Mouse (Mus musculus) intestine, postnatal 0 days (tissue): ENCODE data around the gene Gm884. TPM values are rescaled to one million over a fixed set of nuclear protein-coding genes. Genes with fewer than 3 reads are reported as not detected.

Source experiments
- ATAC-seq: fragments of 200-750 bp; cut with Nextera tagmentation; 2 replicates; pipeline ENCODE4 v1.8.0; 2017; ENCODE audit warnings: mild to moderate bottlenecking, moderate TSS enrichment, moderate library complexity
- H3K27ac ChIP-seq: fragments of 300-500 bp; sonication (generic); 2 replicates; pipeline ENCODE4 v1.5.1; 2014; ENCODE audit warnings: mild to moderate bottlenecking, low read depth, low read length, moderate library complexity
- H3K27me3 ChIP-seq: fragments of 300-500 bp; sonication (generic); replicated peaks from 2 replicates; pipeline ENCODE4 v1.6.1; 2014; ENCODE audit warnings: low read length, mixed read lengths; ENCODE audit not compliant: control insufficient read depth, insufficient read depth
- H3K36me3 ChIP-seq: fragments of 300-500 bp; sonication (generic); 2 replicates; pipeline ENCODE4 v1.6.1; 2014; ENCODE audit warnings: mild to moderate bottlenecking, moderate library complexity; ENCODE audit not compliant: control insufficient read depth, insufficient read depth
- H3K4me1 ChIP-seq: fragments of 300-500 bp; sonication (generic); replicated peaks from 2 replicates; pipeline ENCODE4 v1.6.1; 2014; ENCODE audit warnings: antibody characterized with exemption, low read length, mixed read lengths; ENCODE audit not compliant: control insufficient read depth, insufficient read depth
- H3K4me2 ChIP-seq: fragments of 300-500 bp; sonication (generic); replicated peaks from 2 replicates; pipeline ENCODE4 v1.6.1; 2014; ENCODE audit warnings: low read depth, mild to moderate bottlenecking, moderate library complexity
- H3K4me3 ChIP-seq: fragments of 300-500 bp; sonication (generic); 2 replicates; pipeline ENCODE4 v1.5.1; 2014; ENCODE audit warnings: low read depth, low read length
- H3K9ac ChIP-seq: fragments of 300-500 bp; sonication (generic); 2 replicates; pipeline ENCODE4 v1.6.1; 2014; ENCODE audit warnings: mild to moderate bottlenecking, low read depth, low read length
- H3K9me3 ChIP-seq: fragments of 300-500 bp; sonication (generic); 2 replicates; pipeline ENCODE4 v1.6.1; 2016; ENCODE audit warnings: mixed run types; ENCODE audit not compliant: control insufficient read depth
- CTCF ChIP-seq: sonication (generic); IDR thresholded peaks from 2 replicates; pipeline ENCODE4 v1.5.1; 2016; ENCODE audit warnings: low read depth, mild to moderate bottlenecking, control low read depth, antibody characterized with exemption, moderate library complexity
- WGBS: fragments of 180-500 bp; shearing (Covaris S2); extraction: QIAGEN DNeasy Blood & Tissue Kit; methylation state at CpG from one replicate; pipeline ENCODE4 v1.1.7; 2014; 5-methylcytosine and 5-hydroxymethylcytosine counted together
- polyA plus RNA-seq: library from polyadenylated mRNA; unstranded; fragments of >200 nt; fragmentation: Nextera tagmentation; extraction: Ambion mirVana; gene quantifications from 2 replicates; pipeline ENCODE4 v1.2.1, GENCODE M21; 2015

Gm884 gene
- polyA plus RNA-seq, 1 experiment from 2014 or later, result not detected

DNA sequence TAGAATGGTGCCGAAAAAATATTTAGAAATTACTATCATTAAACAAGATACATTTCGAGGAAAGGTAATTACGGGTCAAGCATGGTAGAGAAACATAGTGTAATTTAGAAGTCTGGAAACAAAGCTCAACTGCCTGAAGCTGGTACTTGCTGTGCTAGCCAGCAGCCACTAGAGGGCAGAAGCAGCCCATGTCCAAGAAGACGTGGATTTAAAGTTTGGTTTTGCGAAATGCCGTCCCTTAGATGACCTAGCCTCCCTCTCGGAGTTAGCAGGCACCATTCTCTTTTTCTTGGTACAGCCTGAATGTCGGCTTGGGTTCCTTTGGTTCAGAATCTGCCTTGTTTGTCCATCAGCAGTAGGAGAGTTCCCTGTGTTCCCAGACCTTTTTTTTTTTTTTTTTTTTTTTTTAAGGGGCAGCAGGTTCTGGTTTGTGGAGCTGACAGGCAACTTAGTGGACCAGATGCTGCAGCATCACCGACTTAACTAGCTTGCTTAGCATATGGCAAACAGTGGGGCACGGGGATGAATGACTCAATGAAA is 18.5 kb upstream of the Gm884 start:
- Histone ChIP-seq H3K4me3 (no peak overlapping the region), H3K27ac (no peak overlapping the region), H3K4me1 (no peaks in the 10 kb centered on the region), H3K4me2 (no peak overlapping the region), H3K9me3 (no peaks in the 10 kb centered on the region), H3K9ac (no peak overlapping the region), H3K27me3 (peaks cover 12% of the 10 kb centered on the region; the same call in 1 of the 2 replicates), H3K36me3 (no peaks in the 10 kb centered on the region)
- TF ChIP-seq CTCF, result peak; percentile 97
- ATAC-seq, result no peak
- 2% methylated on average over 10 of the region's 10 CpGs for WGBS

DNA sequence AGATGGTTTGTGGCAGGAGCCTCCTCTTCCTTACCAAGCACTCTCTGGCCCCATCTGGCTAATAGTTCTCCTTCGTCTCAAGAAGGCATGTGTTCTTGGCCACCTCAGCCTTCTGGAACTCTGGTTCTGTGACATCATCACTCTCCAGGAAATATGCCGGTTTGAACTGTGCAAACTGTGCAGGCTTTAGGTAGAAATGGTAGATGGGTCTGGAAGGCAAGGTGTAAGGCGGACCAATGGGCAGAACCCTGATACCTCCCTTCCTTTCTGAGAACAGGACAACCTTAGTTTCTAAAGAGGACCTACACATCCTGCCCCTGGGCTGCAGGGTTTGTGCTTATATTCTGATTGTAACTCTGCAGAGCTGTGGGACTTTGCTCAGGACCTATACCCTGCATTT is 17.9 kb upstream of the Gm884 start, which contains the start of gene Lyzl6:
Lyzl6 (minus strand) TSS at position 101 of the 400 bp plus-strand sequence.
- WGBS, result 75% methylated on average over 3 of the region's 3 CpGs
- H3K4me1 ChIP-seq, result no peaks in the 10 kb centered on the region
- H3K27me3 ChIP-seq, result peaks cover 12% of the 10 kb centered on the region; the same call in 1 of the 2 replicates
- no peak within 1 kb of the TSS for H3K9ac ChIP-seq
- no peaks in the 10 kb centered on the region for H3K36me3 ChIP-seq
- H3K4me3 ChIP-seq, result no peak within 1 kb of the TSS
- no peak for ATAC-seq
- H3K27ac ChIP-seq, result no peak within 1 kb of the TSS
- no peaks in the 10 kb centered on the region for H3K9me3 ChIP-seq
- TF ChIP-seq CTCF, result no peak
- H3K4me2 ChIP-seq, result no peak within 1 kb of the TSS

DNA sequence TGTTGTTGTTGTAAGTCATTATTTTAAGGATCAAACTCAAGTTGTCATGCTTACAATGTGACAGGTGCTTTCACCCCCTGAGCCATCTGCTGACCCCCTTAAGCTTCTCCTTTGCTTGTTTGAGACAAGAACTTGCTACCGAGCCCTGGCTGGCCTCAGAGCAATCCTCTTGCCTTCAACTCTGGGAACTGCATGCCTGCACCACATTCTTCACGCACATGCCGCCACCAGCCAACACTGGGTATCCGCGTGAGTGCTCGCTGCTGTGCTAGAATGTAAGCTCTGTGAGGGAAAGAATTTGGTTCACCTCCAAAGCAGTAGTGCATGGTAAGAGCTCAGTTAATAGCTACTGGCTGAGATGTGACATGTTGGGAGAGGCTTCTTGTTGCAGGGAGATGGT is 15.3 kb upstream of the Gm884 start:
- no peak overlapping the region for H3K4me2 ChIP-seq
- TF ChIP-seq CTCF, result no peak
- WGBS, result 74% methylated on average over 6 of the region's 6 CpGs
- H3K9me3 ChIP-seq, result no peaks in the 10 kb centered on the region
- H3K4me1 ChIP-seq, result no peaks in the 10 kb centered on the region
- no peak overlapping the region for H3K4me3 ChIP-seq
- no peak overlapping the region for H3K27ac ChIP-seq
- H3K36me3 ChIP-seq, result no peaks in the 10 kb centered on the region
- H3K27me3 ChIP-seq, result peaks cover 12% of the 10 kb centered on the region; the same call in 1 of the 2 replicates
- H3K9ac ChIP-seq, result no peak overlapping the region
- ATAC-seq, result no peak

DNA sequence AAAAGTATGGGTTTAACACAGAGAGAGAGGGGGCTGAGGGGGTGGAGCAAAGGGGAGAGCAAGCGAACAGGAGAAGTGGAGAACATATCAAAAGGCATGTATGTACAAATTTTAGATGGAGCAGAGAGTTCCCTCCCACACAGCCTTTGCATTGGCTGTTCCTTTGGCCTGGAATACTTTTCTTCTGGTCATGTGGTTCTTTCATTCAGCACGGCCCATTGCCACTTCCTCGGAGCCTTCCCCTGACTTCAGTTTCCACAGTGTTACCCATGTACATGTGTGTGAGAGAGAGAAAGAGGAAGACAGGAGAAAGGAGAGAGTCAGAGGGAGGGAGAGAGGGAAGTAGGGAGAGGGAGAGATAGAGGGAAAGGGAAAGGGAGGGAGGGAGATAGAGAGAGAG is 14.5 kb upstream of the Gm884 start:
- TF ChIP-seq CTCF, result no peak
- ATAC-seq, result no peak
- H3K4me1 ChIP-seq, result no peaks in the 10 kb centered on the region
- H3K9ac ChIP-seq, result no peak overlapping the region
- no peaks in the 10 kb centered on the region for H3K36me3 ChIP-seq
- peaks cover 9% of the 10 kb centered on the region; the same call in 1 of the 2 replicates for H3K27me3 ChIP-seq
- 70% methylated on average over 3 of the region's 3 CpGs for WGBS
- no peak overlapping the region for H3K4me2 ChIP-seq
- H3K4me3 ChIP-seq, result no peak overlapping the region
- no peaks in the 10 kb centered on the region for H3K9me3 ChIP-seq
- H3K27ac ChIP-seq, result no peak overlapping the region

DNA sequence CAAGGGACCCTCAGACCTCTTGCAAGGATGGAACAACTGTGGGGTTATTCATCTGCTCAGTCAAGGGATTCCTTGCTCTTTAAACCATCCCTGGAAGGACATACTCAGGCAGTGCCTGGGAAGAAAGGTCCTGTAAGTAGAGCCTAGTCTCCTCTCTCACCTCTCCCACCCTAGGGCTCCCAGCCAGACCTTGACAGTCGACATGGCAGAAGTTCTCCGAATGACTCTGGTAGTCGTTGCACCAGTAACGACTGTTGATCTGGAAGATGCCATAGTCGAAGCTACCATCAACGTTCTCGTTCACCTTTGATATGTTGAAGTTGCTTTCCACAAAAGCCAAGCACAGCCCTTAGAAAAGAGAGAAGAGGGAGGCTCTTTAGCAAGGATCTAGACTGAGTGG is 13.9 kb upstream of the Gm884 start:
- Histone ChIP-seq H3K36me3 (no peaks in the 10 kb centered on the region), H3K4me1 (no peaks in the 10 kb centered on the region), H3K9ac (no peak overlapping the region), H3K27ac (no peak overlapping the region), H3K4me2 (no peak overlapping the region), H3K9me3 (no peaks in the 10 kb centered on the region), H3K4me3 (no peak overlapping the region), H3K27me3 (peaks cover 4% of the 10 kb centered on the region; the same call in 1 of the 2 replicates)
- ATAC-seq, result no peak
- no peak for TF ChIP-seq CTCF
- 81% methylated on average over 7 of the region's 7 CpGs for WGBS

DNA sequence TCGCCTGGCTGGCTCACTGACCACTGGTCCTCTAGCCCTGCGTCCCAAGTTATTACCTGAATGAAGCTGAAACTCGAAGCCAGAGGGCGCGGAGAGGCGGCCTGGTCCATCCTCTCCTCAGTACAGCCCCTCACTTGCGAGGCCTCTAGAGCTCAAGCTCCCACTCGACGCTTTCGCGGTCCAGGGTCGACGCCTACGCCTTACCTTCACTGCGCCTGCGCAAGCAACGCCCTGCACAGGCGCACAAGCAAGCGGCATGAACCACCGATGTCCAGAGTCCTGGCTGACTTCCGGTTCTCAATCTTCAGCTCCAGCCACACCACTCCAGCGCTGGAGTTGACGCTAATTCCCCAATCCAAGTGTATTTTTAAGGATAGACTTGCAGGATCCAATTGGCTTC is 6.5 kb upstream of the Gm884 start:
- H3K27ac ChIP-seq, result no peak overlapping the region
- H3K36me3 ChIP-seq, result no peaks in the 10 kb centered on the region
- H3K4me1 ChIP-seq, result no peaks in the 10 kb centered on the region
- ATAC-seq, result no peak
- WGBS, result 77% methylated on average over 23 of the region's 23 CpGs
- no peak overlapping the region for H3K4me3 ChIP-seq
- H3K9ac ChIP-seq, result no peak overlapping the region
- TF ChIP-seq CTCF, result no peak
- H3K4me2 ChIP-seq, result no peak overlapping the region
- no peaks in the 10 kb centered on the region for H3K27me3 ChIP-seq
- no peaks in the 10 kb centered on the region for H3K9me3 ChIP-seq

DNA sequence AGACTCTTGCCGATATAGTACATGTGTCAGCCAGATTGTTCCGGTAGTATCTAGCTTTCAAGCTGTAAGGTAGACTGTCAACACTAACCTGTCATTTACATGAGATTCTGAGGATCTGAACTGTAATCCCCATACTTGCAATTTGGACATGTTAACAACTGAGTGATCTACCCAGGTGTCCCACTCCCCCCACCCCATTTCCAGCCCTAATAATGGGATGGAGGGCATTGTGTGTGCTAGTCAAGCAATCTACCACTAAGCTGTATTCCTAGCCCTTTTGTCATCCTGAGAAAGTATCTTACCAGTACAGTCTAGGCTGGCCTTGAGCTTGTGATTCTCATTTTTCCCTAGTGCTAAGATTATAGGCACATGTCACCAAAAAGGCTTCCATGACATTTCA is 10.2 kb downstream of the Gm884 start:
- Histone ChIP-seq H3K36me3 (no peaks in the 10 kb centered on the region), H3K27ac (no peak overlapping the region), H3K9me3 (no peaks in the 10 kb centered on the region), H3K9ac (no peak overlapping the region), H3K27me3 (no peaks in the 10 kb centered on the region), H3K4me1 (no peaks in the 10 kb centered on the region), H3K4me2 (no peak overlapping the region), H3K4me3 (no peak overlapping the region)
- 86% methylated on average over 2 of the region's 2 CpGs for WGBS
- ATAC-seq, result no peak
- no peak for TF ChIP-seq CTCF
